Mouse (Mus musculus) heart, adult 2 months (tissue): ENCODE data around the gene Slc25a45.

Experiments used
- CTCF ChIP-seq: fragments of 200-600 bp; IDR thresholded peaks from 2 replicates; pipeline ENCODE4 v1.8.1; 2022; ENCODE audit warnings: antibody characterized with exemption, mild to moderate bottlenecking, moderate library complexity
- EP300 ChIP-seq: fragments of 200-500 bp; IDR thresholded peaks from 2 replicates; pipeline ENCODE4 v1.6.1; 2011; ENCODE audit warnings: low read depth, low read length, control low read depth; ENCODE audit not compliant: insufficient read depth
- POLR2A ChIP-seq: fragments of 200-500 bp; IDR thresholded peaks from 2 replicates; pipeline ENCODE4 v1.6.1; 2011; ENCODE audit warnings: mild to moderate bottlenecking, low read depth, low read length, control low read depth; ENCODE audit not compliant: insufficient read depth

DNA sequence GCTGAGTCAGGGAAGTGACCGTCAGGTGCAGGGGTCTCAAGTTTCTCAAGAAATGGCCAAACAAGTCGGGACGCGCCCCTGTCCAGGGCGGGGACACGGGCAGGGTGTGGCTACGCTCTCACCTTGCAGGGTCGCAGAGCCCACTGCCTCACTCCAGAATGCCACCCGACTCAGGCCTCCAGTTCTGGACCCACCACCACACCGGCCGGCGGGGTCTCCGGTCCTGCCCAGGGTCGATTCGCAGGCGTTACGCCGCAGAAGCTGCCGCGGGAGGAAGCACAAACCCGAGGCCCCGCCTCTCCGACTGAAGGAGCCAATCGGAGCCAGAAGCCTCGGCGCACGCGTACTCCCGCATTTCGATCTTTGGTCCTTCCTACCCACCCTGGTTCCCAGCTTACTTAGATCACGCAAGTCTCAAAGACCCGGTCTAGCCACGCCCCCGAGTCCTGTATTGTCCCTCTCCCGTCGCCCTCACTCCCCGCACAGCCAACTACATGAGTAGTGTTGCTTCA is 2.6 kb upstream of the Slc25a45 start, which contains the start of gene Frmd8:
- TF ChIP-seq POLR2A (peak; percentile 79), CTCF (no peak), EP300 (no peak)
